Mouse (Mus musculus) gastrocnemius, adult 18-20 months (tissue): ENCODE results near the gene Pgrmc2. TPM values are rescaled to one million over a fixed set of nuclear protein-coding genes. Genes with fewer than 3 reads are reported as not detected.
A peak's percentile ranks its signal among the peaks of the same experiment; 100 is the strongest.

Source experiments
- DNase-seq: peaks from one replicate; pipeline ENCODE4 v3.0.0; 2021; ENCODE audit warnings: low spot score
- long read RNA-seq, 2 experiments: library from polyadenylated mRNA; stranded (forward); transcript quantifications; one replicate each; pipeline ENCODE4 v2.0.0; 2021
- total RNA-seq, 2 experiments: library from RNA; stranded (reverse); gene quantifications; 2 replicates each; pipeline ENCODE4 v1.2.3; 2021

Gene Pgrmc2
- total RNA-seq, result 10 to 100 TPM; 20.1 to 21.7 TPM
- long read RNA-seq, experiment 1, transcript Pgrmc2-201 (3 exons, 3,007 nt), result major isoform, 47 of 53 reads
- long read RNA-seq, experiment 1, partial matches to known transcripts, result 0 of 53 reads
- long read RNA-seq, experiment 1, other reads (novel, unspliced or antisense), result 6 of 53 reads
- long read RNA-seq, experiment 2, transcript Pgrmc2-201 (3 exons, 3,007 nt), result major isoform, 48 of 54 reads
- long read RNA-seq, experiment 2, partial matches to known transcripts, result 0 of 54 reads
- long read RNA-seq, experiment 2, other reads (novel, unspliced or antisense), result 6 of 54 reads

DNA sequence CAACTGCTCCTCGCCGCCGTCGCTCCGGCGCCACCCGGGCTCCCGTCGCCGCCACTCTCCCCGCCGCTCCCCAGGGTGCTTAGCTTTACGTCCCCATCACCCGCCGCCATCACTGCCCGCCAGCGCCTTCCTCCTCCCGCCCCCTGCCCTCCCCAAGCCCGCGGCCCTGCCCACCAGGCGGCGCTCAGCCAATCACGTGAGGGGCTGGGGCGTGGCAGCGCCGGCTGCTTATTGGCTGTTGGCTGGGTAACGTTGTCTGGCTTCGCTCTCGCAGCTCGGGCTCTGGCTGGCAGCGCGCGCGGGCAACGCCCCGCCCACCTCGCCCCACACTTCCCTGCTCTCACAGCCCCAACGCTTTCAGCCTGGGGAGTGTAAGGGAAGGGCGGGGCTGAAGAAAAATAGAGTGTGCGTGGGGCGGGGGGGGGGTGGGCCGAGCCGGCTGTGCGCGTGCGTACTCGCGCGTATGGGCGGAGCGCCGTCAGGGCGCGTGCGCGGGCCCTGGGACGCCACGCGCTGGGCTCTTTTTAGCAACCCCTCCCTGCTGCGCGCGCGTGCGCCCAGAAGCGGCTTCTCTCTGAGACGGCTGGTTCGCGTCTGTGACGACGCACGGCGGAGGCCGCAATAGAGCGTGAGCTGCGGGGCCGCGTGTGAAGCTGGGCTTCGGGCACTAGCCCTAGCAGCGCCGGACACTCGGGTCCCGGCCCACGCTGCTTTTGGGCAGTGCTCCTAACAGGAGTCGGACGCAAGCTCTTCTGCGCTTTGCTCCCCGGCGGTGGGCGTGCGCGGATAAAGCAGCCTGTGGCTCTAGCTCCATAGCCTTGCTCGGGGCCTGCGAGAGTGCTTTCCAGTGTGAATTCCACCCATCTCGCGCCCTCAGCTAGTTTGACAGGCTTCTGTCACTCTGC is at the start of gene Pgrmc2:
Gene Pgrmc2, minus strand, starts transcription at position 162 of the 905 bp plus-strand sequence.
- DNase-seq, result peak; percentile 97

DNA sequence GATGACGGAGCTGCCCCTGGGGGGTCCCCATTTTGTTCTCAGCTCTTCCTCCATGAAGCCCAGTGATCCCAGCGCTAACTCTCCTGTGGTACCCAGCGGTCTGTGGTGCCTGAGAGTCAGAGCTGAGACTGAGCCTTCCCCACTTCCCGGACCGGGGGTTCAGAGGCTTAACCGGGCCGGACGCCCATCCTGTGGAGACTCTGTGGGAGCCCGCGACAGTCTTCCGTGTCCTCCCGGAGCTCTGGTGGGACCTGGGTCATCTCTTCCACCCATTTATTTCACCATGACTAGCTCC is 41.1 kb upstream of the Pgrmc2 start:
- no peak for DNase-seq

- no peak for DNase-seq
Observed at GRCm38 (mm10) chr3:41123190-41123999, 40.5 kb upstream of the Pgrmc2 start.

- no peak for DNase-seq
Observed at GRCm38 (mm10) chr3:41118173-41118572, 35.3 kb upstream of the Pgrmc2 start.

DNA sequence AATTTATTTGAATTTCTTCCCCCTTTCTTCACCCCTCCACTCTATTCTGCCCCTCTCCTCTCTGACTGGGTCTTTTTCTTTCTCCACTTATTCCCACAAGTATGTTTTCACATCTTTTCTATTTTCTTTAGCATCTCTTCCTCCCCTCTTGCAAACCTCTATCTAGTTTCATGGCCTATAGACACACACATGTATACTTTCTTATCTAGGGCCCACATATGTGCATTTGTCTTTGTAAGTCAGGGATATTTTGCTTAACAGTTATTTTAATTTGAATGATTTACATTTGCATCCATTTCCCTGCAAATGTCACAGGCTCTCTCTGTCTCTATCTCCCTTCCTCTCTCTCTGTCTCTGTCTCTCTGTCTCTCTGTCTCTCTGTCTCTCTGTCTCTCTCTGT is 34.6 kb upstream of the Pgrmc2 start:
- no peak for DNase-seq

DNA sequence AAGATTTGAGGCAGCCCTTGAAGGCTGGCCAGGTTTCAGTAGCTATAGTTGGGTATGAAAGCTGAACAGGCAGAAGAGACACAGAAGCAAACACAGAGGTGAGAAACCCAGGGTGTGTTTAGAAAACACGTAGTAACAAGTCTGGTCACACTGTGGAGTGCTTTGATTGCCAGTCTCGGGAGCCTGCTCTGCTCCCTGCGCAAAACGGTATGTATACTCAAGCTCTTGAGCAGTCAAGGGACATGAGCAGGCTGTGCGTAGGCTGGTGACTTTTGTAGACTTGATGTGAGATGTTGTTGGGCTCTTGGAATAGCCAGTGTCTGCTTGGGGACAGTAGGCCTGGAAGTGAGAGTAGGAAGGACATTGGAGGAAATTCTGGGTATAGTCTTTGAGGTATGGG is 30.3 kb upstream of the Pgrmc2 start:
- no peak for DNase-seq

GRCm38 (mm10) chr3:41108306-41108785 is 25.5 kb upstream of the Pgrmc2 start:
- no peak for DNase-seq

- no peak for DNase-seq
Observed at GRCm38 (mm10) chr3:41107600-41108305, 24.9 kb upstream of the Pgrmc2 start.

DNA sequence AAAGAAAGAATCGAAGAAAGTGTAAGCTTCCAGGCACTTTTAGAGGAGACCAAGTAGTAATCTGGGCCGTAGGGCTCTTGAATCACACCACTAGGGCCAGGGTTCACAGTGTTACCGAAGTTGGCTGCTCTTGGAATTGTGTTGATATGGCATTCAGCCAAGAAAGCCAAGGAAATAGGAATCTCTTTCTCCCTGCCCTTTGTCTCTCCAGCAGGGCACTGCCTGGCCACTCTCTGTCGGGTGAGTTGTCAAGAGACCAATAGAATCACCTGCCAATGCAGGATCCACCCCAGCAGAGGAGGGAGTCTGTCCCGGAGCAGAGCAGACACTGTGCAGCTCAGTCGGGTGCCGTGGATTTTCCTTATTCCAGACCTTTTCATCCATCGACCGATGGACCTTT is 19.1 kb upstream of the Pgrmc2 start:
- DNase-seq, result no peak

- no peak for DNase-seq
Observed at GRCm38 (mm10) chr3:41100157-41100556, 17.3 kb upstream of the Pgrmc2 start.

GRCm38 (mm10) chr3:41099672-41100071 is 16.8 kb upstream of the Pgrmc2 start:
- no peak for DNase-seq

- DNase-seq, result no peak
Observed at GRCm38 (mm10) chr3:41093210-41093609, 10.4 kb upstream of the Pgrmc2 start.

- DNase-seq, result no peak
Observed at GRCm38 (mm10) chr3:41092311-41092710, 9.5 kb upstream of the Pgrmc2 start.

DNA sequence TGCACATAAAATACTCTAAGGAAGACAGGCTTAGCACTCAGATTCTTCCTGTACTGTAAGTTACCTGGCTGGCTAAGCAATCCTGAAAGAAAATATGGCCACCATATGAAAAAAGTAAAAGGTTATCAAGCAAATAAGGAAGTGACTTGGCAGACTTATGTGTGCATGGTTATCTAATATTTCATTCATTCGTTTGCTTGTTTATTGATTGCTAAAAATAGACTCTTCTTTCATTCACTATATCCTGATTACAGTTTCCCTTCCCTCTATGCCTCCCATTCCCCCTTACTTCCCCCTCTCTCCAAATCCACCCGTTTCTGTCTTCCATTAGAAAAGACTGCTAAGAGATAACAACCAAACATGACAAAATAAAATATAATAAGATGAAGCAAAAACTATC is 8.0 kb upstream of the Pgrmc2 start:
- no peak for DNase-seq

DNA sequence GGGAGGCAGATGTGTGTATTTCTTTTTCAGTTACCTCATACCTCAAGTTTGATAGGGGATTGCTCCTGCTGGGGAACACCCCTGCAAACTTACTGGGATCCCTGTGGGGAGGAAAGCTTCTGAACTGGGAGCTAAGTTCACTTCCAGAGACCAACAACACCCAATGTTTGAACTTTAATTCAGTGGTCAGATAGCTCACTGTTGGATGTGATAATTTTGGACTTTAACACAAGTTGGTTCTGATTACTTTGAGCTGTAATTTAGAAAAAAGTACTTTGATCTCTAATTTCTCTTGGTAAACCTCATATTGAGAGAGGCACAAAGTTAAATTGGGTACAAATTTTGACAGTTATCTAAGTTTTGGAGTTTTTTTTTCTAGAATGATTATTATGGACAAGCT is 4.2 kb upstream of the Pgrmc2 start:
- DNase-seq, result no peak

- no peak for DNase-seq
Observed at GRCm38 (mm10) chr3:41084421-41084820, 1.6 kb upstream of the Pgrmc2 start.

GRCm38 (mm10) chr3:41083790-41084112 is 905 bp upstream of the Pgrmc2 start:
- DNase-seq, result no peak

DNA sequence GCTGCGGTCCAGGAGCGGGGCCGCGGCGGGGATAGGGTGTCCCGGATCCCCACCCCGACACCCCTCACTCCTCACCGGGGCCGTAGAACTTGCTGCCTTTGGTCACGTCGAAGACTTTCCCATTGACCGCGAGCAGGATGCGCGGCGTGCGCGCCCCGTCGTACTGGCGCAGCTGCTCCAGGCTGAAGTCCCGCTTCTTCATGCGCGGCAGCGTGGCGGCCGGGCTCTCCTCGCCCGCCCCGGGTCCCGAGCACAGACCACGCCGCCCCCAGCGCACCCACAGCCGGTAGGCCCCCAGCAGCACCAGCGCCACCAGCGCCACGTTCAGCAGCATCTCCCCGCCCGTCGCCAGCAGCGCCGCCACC is 344 bp downstream of the Pgrmc2 start:
- DNase-seq, result no peak

DNA sequence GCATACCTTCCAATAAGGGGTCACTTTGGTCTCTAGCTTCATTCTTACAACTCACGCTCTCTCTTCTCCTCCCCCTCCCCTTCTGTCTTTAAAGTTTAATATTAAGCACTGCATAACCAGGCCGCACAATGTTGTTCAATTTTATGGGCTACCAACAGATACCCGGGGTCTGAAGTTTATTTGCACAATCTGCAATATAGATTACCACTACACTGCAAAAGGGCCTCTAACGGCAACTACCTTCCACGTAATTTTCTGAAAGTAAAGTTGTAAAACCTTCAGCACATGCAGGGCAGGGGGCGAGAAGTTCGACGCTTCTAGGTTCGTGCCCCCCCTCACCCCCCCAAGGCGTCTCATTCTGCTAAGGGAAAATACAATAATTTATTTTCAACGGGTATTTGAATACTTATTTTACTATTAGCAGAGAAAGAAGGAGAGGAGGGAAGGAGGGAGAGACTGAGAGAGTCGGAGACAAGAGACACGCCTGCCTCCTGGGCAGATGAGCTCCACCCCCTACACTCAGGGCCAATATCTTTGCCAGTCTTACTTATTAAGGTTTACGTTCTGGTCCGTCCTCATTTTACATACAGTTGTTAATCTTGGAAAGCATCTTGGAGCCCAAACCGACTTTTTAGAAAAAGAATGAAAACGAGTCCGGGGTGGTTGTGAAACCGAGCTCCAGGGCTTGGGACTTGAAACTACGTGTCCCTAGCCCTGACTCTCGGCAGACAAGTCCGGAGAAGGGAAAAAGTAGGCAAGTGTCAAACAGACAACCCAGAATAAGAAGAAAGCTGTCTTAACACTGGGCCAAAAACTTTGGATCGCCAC is 1.2 kb downstream of the Pgrmc2 start:
- DNase-seq, result peak; percentile 6

DNA sequence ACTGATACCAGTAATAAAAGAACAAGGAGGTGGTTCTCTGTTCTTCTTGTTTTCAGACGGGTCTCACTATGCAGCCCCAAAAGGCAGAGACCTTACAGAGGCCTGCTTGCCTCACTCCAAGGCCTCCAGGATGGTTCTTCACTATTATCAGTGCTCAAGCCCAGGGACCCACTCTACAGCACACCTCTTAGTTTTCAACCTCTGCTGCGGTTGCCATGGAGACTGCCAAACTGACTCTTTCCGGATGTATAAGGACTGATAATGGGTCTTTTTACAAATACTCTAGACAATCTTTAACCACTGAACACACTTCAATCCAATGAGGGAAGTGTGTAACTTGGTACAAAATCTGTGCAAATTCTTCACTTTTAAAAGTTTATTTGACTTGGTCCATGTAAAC is 2.1 kb downstream of the Pgrmc2 start:
- no peak for DNase-seq

GRCm38 (mm10) chr3:41078673-41079072 is 4.2 kb downstream of the Pgrmc2 start:
- no peak for DNase-seq
